Mouse (Mus musculus) cortical plate, adult 2 months (tissue): Measurements from ENCODE around the gene Cops8. TPM values are rescaled to one million over a fixed set of nuclear protein-coding genes. Genes with fewer than 3 reads are reported as not detected.
A peak's percentile ranks its signal among the peaks of the same experiment; 100 is the strongest.

Experiments used
- H3K27ac ChIP-seq: fragments of 200-500 bp; 2 replicates; pipeline ENCODE4 v1.5.1; 2012; ENCODE audit warnings: low read length, control low read depth, inconsistent platforms; ENCODE audit not compliant: insufficient read depth
- H3K4me1 ChIP-seq: fragments of 200-500 bp; 2 replicates; pipeline ENCODE4 v1.6.1; 2011; ENCODE audit warnings: low read length; ENCODE audit not compliant: control insufficient read depth, insufficient read depth
- H3K4me3 ChIP-seq: fragments of 200-500 bp; 2 replicates; pipeline ENCODE4 v1.5.1; 2011; ENCODE audit warnings: mild to moderate bottlenecking, low read length, control low read depth; ENCODE audit not compliant: insufficient read depth
- CTCF ChIP-seq: fragments of 200-500 bp; IDR thresholded peaks from 2 replicates; pipeline ENCODE4 v1.5.1; 2011; ENCODE audit warnings: mild to moderate bottlenecking, control low read depth, low read length; ENCODE audit not compliant: insufficient read depth; ENCODE audit errors: extremely low read depth
- POLR2A ChIP-seq: fragments of 200-500 bp; IDR thresholded peaks from 2 replicates; pipeline ENCODE4 v1.6.1; 2011; ENCODE audit warnings: mild to moderate bottlenecking, low read length, control low read depth; ENCODE audit not compliant: insufficient read depth; ENCODE audit errors: extremely low read depth
- polyA plus RNA-seq: library from polyadenylated mRNA; depleted of rRNA; stranded (reverse); fragments of >200 nt; gene quantifications from 2 replicates; pipeline ENCODE4 v1.2.3, GENCODE M21; 2012; rRNA removed

The Cops8 gene
- 110 and 111 TPM in 2 replicates for polyA plus RNA-seq

- H3K27ac ChIP-seq: no peak within 1 kb of the TSS
- TF ChIP-seq CTCF (no peak), POLR2A (peak; percentile 84; the same call in 1 of the 2 replicates)
- H3K4me3 ChIP-seq: peak within 1 kb of the TSS; percentile 91
- H3K4me1 ChIP-seq: peaks cover 2% of the 10 kb centered on the region; the same call in 1 of the 2 replicates
Observed at GRCm38 (mm10) chr1:90602759-90603560, at the start of gene Cops8. TSS of gene Cops8 (plus strand) at chr1:90602981.

- no peaks in the 10 kb centered on the region for H3K4me1 ChIP-seq
- H3K27ac ChIP-seq: no peak overlapping the region
- TF ChIP-seq CTCF (no peak), POLR2A (no peak)
Observed at GRCm38 (mm10) chr1:90557140-90557539, 45.6 kb upstream of the Cops8 start.

GRCm38 (mm10) chr1:90560942-90561726 is 41.6 kb upstream of the Cops8 start:
- TF ChIP-seq CTCF (no peak), POLR2A (no peak)
- no peak overlapping the region for H3K27ac ChIP-seq
- H3K4me1 ChIP-seq: no peaks in the 10 kb centered on the region
- H3K4me3 ChIP-seq: no peak overlapping the region

More at GRCm38 (mm10) chr1:90557140-90557539, 45.6 kb upstream of the Cops8 start:
- no peak overlapping the region for H3K4me3 ChIP-seq

GRCm38 (mm10) chr1:90563945-90564344 is 38.8 kb upstream of the Cops8 start:
- no peaks in the 10 kb centered on the region for H3K4me1 ChIP-seq
- H3K4me3 ChIP-seq: no peak overlapping the region
- H3K27ac ChIP-seq: no peak overlapping the region
- TF ChIP-seq CTCF (no peak), POLR2A (no peak)

GRCm38 (mm10) chr1:90566664-90567440 is 35.9 kb upstream of the Cops8 start:
- H3K4me1 ChIP-seq: no peaks in the 10 kb centered on the region
- H3K27ac ChIP-seq: no peak overlapping the region
- no peak for TF ChIP-seq CTCF
- no peak for TF ChIP-seq POLR2A
- no peak overlapping the region for H3K4me3 ChIP-seq

- Histone ChIP-seq H3K27ac (no peak overlapping the region), H3K4me3 (no peak overlapping the region), H3K4me1 (no peaks in the 10 kb centered on the region)
- no peak for TF ChIP-seq CTCF
- TF ChIP-seq POLR2A: no peak
Observed at GRCm38 (mm10) chr1:90573831-90574230, 28.9 kb upstream of the Cops8 start.

GRCm38 (mm10) chr1:90574845-90575244 is 27.9 kb upstream of the Cops8 start:
- no peak overlapping the region for H3K27ac ChIP-seq
- no peak for TF ChIP-seq POLR2A
- no peak for TF ChIP-seq CTCF
- H3K4me3 ChIP-seq: no peak overlapping the region
- H3K4me1 ChIP-seq: no peaks in the 10 kb centered on the region

- TF ChIP-seq POLR2A (no peak), CTCF (no peak)
- no peak overlapping the region for H3K4me3 ChIP-seq
- no peaks in the 10 kb centered on the region for H3K4me1 ChIP-seq
Observed at GRCm38 (mm10) chr1:90577417-90577816, 25.4 kb upstream of the Cops8 start.

GRCm38 (mm10) chr1:90582635-90583034 is 20.1 kb upstream of the Cops8 start:
- Histone ChIP-seq H3K4me1 (no peaks in the 10 kb centered on the region), H3K4me3 (no peak overlapping the region), H3K27ac (no peak overlapping the region)
- TF ChIP-seq CTCF (no peak), POLR2A (no peak)

More at GRCm38 (mm10) chr1:90577417-90577816, 25.4 kb upstream of the Cops8 start:
- no peak overlapping the region for H3K27ac ChIP-seq
